Mouse (Mus musculus) bone marrow, adult 2 months (tissue): ENCODE results near the gene Nup205. TPM values are rescaled to one million over a fixed set of nuclear protein-coding genes. Genes with fewer than 3 reads are reported as not detected.

ENCODE experiments used
- H3K27ac ChIP-seq: fragments of 200-500 bp; 2 replicates; pipeline ENCODE4 v1.5.1; 2012; ENCODE audit warnings: low read depth, mild to moderate bottlenecking, control low read depth, inconsistent platforms, low read length; ENCODE audit not compliant: control insufficient read depth, poor library complexity, insufficient read depth
- H3K4me1 ChIP-seq: fragments of 200-500 bp; 2 replicates; pipeline ENCODE4 v1.6.1; 2011; ENCODE audit warnings: low read length; ENCODE audit not compliant: control insufficient read depth, insufficient read depth
- H3K4me3 ChIP-seq: fragments of 200-500 bp; replicated peaks from 2 replicates; pipeline ENCODE3; 2011; ENCODE audit warnings: mild to moderate bottlenecking, low read depth, low read length, control low read depth; ENCODE audit not compliant: control insufficient read depth
- CTCF ChIP-seq: fragments of 200-500 bp; IDR thresholded peaks from 2 replicates; pipeline ENCODE4 v1.5.1; 2011; ENCODE audit warnings: low read length, control low read depth; ENCODE audit not compliant: control insufficient read depth, insufficient read depth
- POLR2A ChIP-seq: fragments of 200-500 bp; IDR thresholded peaks from 2 replicates; pipeline ENCODE4 v1.6.1; 2011; ENCODE audit warnings: low read depth, mild to moderate bottlenecking, control low read depth, low read length, borderline replicate concordance; ENCODE audit not compliant: control insufficient read depth
- WGBS: fragments of 180-500 bp; shearing (Covaris S2); methylation state at CpG from one replicate; pipeline ENCODE4 v1.1.7; 2018; 5-methylcytosine and 5-hydroxymethylcytosine counted together
- polyA plus RNA-seq: library from polyadenylated mRNA; stranded (reverse); fragments of >200 nt; gene quantifications from 2 replicates; pipeline ENCODE4 v1.2.4, GENCODE M21; 2011; ENCODE audit warnings: low replicate concordance; ENCODE audit not compliant: missing spikeins, insufficient read depth, insufficient read length

Nup205 gene
- polyA plus RNA-seq, 1 experiment: 19.0 TPM

DNA sequence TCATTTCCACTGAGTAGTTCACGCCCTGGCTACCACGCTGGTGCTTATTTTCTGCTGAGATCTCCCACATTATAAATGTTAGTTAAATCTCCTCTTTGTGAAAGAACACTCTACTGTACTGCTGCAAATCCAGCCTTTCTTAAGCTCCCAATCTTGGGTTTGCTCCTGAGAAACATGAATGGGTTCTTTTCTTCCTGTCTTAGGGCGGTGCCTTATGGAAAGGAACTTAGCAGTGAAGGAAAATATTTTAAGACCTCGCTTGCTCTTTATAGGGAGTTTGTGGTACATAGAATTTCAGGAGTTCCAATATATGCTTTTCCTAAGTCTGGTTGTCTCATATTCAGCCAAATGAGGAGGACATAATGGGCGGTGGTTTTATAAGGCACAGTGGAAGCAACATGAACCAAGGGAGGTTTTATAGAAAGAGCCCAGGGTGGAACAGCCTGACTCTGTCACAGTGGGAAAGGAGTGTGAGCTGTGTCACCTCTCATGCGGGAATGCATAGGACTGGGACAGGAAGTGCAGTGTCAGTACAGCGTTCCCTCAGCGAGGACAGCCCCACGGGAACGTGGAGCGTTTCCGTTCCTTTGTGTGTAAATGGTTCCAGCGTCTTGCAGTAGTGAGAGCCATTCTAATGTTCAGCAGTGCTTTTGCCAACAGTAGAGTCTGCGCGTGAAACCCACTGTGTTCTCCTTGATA lies 88.5 kb downstream of the Nup205 start:
- no peak overlapping the region for H3K27ac ChIP-seq
- no peak overlapping the region for H3K4me3 ChIP-seq
- no peaks in the 10 kb centered on the region for H3K4me1 ChIP-seq
- no peak for TF ChIP-seq CTCF
- TF ChIP-seq POLR2A: no peak
- WGBS: 78% methylated on average over 15 of the region's 15 CpGs

DNA sequence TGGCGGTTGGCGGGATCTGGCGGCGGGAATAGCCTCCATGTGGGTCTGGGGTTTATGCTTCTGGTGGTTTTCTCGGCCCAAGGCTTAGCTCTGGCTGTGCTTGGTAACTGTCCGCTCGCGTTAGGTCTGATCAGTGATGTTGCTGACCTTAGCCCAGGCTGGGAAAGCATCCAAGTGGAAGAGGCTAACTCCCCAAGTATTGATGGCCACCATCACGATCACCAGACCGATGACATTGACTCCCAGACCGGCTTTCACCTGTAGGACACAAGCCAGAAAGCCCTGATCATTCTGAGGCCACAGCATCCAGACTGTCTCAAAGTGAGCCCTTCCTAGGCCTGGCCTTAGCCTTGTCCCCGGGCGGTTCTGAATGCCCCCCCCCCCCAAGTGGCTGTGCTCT lies 91.5 kb downstream of the Nup205 start:
- H3K4me3 ChIP-seq: no peak overlapping the region
- H3K27ac ChIP-seq: no peak overlapping the region
- no peaks in the 10 kb centered on the region for H3K4me1 ChIP-seq
- 93% methylated on average over 13 of the region's 13 CpGs for WGBS
- TF ChIP-seq POLR2A (no peak), CTCF (no peak)

DNA sequence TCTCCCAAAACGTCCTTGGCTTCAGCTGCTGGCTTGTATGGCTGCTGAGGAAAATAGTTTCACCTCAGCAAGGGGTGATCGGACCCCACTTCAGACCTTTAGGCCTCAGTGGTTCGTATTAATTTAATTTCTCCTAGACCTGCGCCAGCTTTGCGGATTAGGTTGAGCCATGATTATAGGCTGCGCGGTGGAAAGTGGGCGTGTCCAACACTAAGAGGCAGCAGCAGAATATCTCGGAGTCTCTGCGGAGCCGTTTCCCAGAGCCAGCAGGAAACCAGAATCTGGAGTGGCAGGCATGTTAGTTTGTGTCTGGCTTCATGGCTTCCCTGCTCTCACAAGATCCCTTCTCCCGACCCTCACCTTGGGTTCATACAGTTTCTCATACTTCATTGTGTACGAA lies 92.4 kb downstream of the Nup205 start:
- Histone ChIP-seq H3K4me1 (no peaks in the 10 kb centered on the region), H3K27ac (no peak overlapping the region), H3K4me3 (no peak overlapping the region)
- WGBS: 85% methylated on average over 13 of the region's 13 CpGs
- no peak for TF ChIP-seq POLR2A
- no peak for TF ChIP-seq CTCF

DNA sequence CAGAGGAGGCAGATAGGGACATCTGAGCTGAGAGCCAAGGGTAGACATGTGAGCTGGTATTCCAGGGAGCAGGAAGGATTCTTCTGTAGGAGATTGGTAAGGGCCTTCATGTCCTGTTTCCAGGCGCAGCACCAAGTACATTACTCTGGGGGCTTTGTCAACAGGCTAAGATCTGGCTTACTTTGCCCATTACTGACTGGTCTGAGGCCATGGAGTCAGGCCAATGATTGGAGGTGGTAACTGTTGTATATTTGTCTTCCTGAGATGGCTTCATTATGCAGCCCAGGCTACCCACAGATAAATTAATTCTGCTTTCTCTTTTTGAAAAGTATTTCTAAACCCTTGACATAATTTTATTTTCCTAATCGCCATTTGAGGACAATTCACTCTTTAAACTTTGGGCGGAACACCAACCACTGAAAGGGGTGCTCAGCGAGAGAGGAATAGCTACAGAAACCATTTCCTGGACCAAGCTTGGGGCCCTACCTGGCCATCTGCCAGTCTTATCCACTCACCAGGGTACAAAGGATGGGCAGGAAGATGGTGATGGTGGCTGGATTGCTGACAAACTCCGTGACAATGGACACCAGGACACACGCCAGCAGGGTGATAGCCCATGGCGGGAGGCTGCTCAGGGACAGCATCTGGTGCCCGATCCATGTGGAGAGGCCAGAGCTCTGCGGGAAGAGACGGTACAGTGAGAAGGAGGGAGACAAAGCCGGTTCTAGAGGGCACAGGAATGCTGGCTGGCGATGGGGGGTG lies 94.1 kb downstream of the Nup205 start:
- Histone ChIP-seq H3K4me3 (no peak overlapping the region), H3K27ac (no peak overlapping the region), H3K4me1 (no peaks in the 10 kb centered on the region)
- WGBS: 86% methylated on average over 12 of the region's 12 CpGs
- no peak for TF ChIP-seq CTCF

DNA sequence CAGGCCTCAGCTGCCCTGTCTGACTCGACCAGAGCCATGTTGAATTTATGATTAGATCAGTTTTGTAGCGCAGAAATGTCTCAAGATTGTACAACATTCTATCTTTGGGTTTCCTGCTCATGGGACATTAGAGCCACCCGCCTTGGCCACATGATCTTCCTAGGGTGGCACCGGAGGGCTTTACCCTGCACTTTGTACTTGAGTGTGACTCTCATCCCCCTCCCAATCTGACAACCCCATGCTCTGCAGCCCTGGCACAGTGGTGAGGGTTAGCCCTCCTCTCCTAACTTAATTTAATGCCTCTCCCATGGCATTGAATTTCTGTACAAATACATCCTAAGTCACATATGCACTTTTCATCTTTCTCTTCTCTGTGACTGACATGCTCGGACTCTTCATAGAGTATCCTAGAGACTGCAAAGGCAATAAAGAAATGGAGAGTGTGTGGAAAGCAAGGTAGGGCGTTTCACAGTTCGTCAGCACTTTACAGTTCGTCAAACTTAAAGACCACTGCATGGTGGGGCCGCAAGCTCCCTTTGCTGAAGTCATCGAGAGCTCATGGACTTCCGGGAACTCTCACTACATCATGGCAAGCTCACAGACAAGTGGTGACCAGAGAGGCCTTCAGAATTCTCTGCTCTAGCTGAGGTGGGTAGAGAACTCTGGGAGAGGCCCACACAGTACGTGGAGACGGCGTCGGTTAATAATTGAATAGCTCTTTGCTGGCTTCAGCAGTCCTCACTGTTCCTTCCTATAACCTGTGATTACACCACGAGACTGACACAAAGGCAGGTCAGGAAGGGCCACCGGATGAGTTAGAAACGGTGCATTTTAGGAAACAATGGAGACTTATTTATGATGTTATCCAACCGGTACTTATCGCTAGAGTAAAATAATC lies 94.9 kb downstream of the Nup205 start:
- TF ChIP-seq POLR2A (no peak), CTCF (no peak)
- Histone ChIP-seq H3K27ac (no peak overlapping the region), H3K4me1 (no peaks in the 10 kb centered on the region), H3K4me3 (no peak overlapping the region)
- WGBS: 80% methylated on average over 20 of the region's 20 CpGs

DNA sequence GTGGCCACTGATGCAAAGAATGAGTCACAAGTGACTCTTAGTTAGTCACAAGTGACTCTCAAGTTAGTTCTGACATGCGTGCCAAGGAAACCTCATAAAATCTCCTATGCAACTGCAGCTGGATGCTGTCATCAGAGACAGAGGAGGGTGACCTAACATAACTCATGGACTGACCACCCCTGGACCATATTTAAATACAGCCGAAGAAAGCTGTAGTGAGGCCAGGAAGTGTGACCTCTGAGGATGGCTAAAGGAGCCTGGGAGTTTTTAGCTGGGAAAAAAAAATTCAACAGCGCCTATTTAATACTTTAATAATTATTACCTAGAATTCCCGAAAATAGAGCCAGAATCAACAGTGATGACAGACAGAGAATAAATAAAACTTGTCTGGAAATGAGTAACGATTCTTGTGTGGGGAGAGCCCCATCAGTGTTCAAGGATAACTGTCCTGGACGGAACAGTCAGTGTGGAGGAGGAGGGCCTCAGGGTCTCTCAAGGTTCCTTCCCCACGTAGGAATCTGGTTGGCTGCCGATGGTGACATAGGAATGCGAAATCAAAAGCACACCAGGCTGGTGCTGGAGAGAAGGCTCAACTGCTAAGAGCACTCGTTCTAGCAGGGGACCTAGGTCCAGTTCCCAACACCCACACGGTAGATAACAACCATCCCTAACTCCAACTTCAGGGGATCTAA lies 96.3 kb downstream of the Nup205 start:
- Histone ChIP-seq H3K4me1 (no peaks in the 10 kb centered on the region), H3K4me3 (no peak overlapping the region), H3K27ac (no peak overlapping the region)
- TF ChIP-seq POLR2A (no peak), CTCF (no peak)
- 86% methylated on average over 11 of the region's 11 CpGs for WGBS

DNA sequence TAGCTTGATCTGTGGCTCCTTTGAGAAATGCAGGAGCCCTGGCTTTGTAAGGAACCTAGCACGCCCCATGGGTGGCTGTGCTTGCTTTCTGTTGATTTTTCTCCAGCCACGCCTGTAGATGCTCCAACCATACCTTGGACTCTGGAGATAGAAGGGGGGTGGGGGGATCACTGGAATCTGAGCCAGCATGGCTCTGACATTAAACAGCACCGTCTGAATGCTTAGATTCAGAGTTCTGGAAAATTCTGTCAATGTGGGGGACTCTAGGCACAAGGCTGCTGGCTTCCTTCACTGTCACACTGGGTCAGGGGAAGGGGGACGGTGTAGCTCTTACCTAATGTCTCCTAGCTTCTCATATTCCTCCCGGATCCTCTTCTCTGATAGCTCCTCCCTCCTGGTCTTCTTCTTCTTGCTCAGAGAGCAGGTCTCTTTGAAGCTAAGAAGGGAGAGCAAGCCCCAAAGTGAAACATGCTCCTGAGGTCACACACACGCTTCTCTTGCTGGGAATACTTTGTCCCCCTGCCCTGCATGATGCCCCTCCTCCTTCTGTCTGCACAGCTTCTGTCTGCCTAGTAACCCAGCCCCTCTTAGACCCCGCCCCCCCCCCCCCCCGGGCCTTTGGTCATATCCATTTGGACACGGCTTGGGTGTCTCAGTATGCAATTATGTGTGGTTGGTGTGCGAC lies 100.8 kb downstream of the Nup205 start:
- no peak overlapping the region for H3K4me3 ChIP-seq
- H3K4me1 ChIP-seq: no peaks in the 10 kb centered on the region
- TF ChIP-seq POLR2A: no peak
- TF ChIP-seq CTCF: no peak
- H3K27ac ChIP-seq: no peak overlapping the region
- WGBS: 72% methylated on average over 10 of the region's 10 CpGs
